Mouse (Mus musculus): ENCODE results near the gene Abcc2. TPM values are rescaled to one million over a fixed set of nuclear protein-coding genes. Genes with fewer than 3 reads are reported as not detected.

Gene Abcc2
- polyA plus RNA-seq, 2 experiments: 9.5 to 12.9 TPM

GRCm38 (mm10) chr19:43760504-43760903 is 21.5 kb upstream of the Abcc2 start:
- Histone ChIP-seq H3K9me3 (ENCODE audit: control insufficient read depth, low read length) (no peaks in the 10 kb centered on the region), H3K27ac (no peak overlapping the region), H3K4me1 (replicated peaks; ENCODE audit: control insufficient read depth in 2 of 2, insufficient read depth in 2 of 2, low read length in 1 of 2) (no peaks in the 10 kb centered on the region), H3K27me3 (ENCODE audit: control insufficient read depth, insufficient read depth, low read length) (no peaks in the 10 kb centered on the region), H3K4me3 (ENCODE audit: insufficient read depth in 1 of 2, low read depth in 2 of 2, low read length in 2 of 2) (no peak overlapping the region), H3K36me3 (replicated peaks; ENCODE audit: control insufficient read depth, insufficient read depth, low read depth) (no peaks in the 10 kb centered on the region), H3K4me2 (ENCODE audit: low read depth) (no peak overlapping the region), H3K9ac (replicated peaks) (no peak overlapping the region)
- no peak for TF ChIP-seq EP300 (IDR thresholded peaks at IDR 0.05; ENCODE audit: low read depth)
- peak; percentile 75 for TF ChIP-seq CTCF (IDR thresholded peaks at IDR 0.05; ENCODE audit: low read depth)
- ATAC-seq (ENCODE audit: insufficient read depth) (no peak), DNase-seq (ENCODE audit: low read depth in 3 of 3, low spot score in 3 of 3) (peak; percentile 51 to 59 (median 57))
- WGBS (ENCODE audit: insufficient replicate concordance): 17% methylated on average over 6 of the region's 6 CpGs

GRCm38 (mm10) chr19:43761543-43762256 is 20.3 kb upstream of the Abcc2 start:
- Histone ChIP-seq H3K4me3 (ENCODE audit: insufficient read depth in 1 of 2, low read depth in 2 of 2, low read length in 2 of 2) (no peak overlapping the region), H3K4me2 (ENCODE audit: low read depth) (no peak overlapping the region), H3K9ac (replicated peaks) (no peak overlapping the region), H3K27ac (no peak overlapping the region), H3K36me3 (replicated peaks; ENCODE audit: control insufficient read depth, insufficient read depth, low read depth) (no peaks in the 10 kb centered on the region), H3K4me1 (replicated peaks; ENCODE audit: control insufficient read depth in 2 of 2, insufficient read depth in 2 of 2, low read length in 1 of 2) (no peaks in the 10 kb centered on the region), H3K27me3 (ENCODE audit: control insufficient read depth, insufficient read depth, low read length) (no peaks in the 10 kb centered on the region), H3K9me3 (ENCODE audit: control insufficient read depth, low read length) (no peaks in the 10 kb centered on the region)
- TF ChIP-seq CTCF (IDR thresholded peaks at IDR 0.05; ENCODE audit: low read depth) (no peak), EP300 (IDR thresholded peaks at IDR 0.05; ENCODE audit: low read depth) (no peak)
- ATAC-seq (ENCODE audit: insufficient read depth): no peak
- no peak for DNase-seq (ENCODE audit: low read depth in 3 of 3, low spot score in 3 of 3)

- Histone ChIP-seq H3K9me3 (ENCODE audit: control insufficient read depth, low read length) (no peaks in the 10 kb centered on the region), H3K36me3 (replicated peaks; ENCODE audit: control insufficient read depth, insufficient read depth, low read depth) (no peaks in the 10 kb centered on the region), H3K27ac (no peak overlapping the region), H3K4me2 (ENCODE audit: low read depth) (no peak overlapping the region), H3K27me3 (ENCODE audit: control insufficient read depth, insufficient read depth, low read length) (no peaks in the 10 kb centered on the region), H3K4me3 (ENCODE audit: insufficient read depth in 1 of 2, low read depth in 2 of 2, low read length in 2 of 2) (no peak overlapping the region), H3K4me1 (replicated peaks; ENCODE audit: control insufficient read depth in 2 of 2, insufficient read depth in 2 of 2, low read length in 1 of 2) (no peaks in the 10 kb centered on the region), H3K9ac (replicated peaks) (no peak overlapping the region)
- WGBS (ENCODE audit: insufficient replicate concordance): 62% methylated on average over 2 of the region's 2 CpGs
- no peak for TF ChIP-seq CTCF (IDR thresholded peaks at IDR 0.05; ENCODE audit: low read depth)
- no peak for TF ChIP-seq EP300 (IDR thresholded peaks at IDR 0.05; ENCODE audit: low read depth)
- no peak for ATAC-seq (ENCODE audit: insufficient read depth)
- DNase-seq (ENCODE audit: low read depth in 3 of 3, low spot score in 3 of 3): no peak
Measured at GRCm38 (mm10) chr19:43762410-43762809, 19.6 kb upstream of the Abcc2 start.

- no peaks in the 10 kb centered on the region for H3K36me3 ChIP-seq (replicated peaks; ENCODE audit: control insufficient read depth, insufficient read depth, low read depth)
- no peak for TF ChIP-seq CTCF (IDR thresholded peaks at IDR 0.05; ENCODE audit: low read depth)
- TF ChIP-seq EP300 (IDR thresholded peaks at IDR 0.05; ENCODE audit: low read depth): no peak
- H3K9ac ChIP-seq (replicated peaks): no peak overlapping the region
- no peak overlapping the region for H3K27ac ChIP-seq
- H3K4me1 ChIP-seq (replicated peaks; ENCODE audit: control insufficient read depth in 2 of 2, insufficient read depth in 2 of 2, low read length in 1 of 2): no peaks in the 10 kb centered on the region; a peak in 1 of 4 replicates
- H3K9me3 ChIP-seq (ENCODE audit: control insufficient read depth, low read length): no peaks in the 10 kb centered on the region
- no peaks in the 10 kb centered on the region for H3K27me3 ChIP-seq (ENCODE audit: control insufficient read depth, insufficient read depth, low read length)
- no peak overlapping the region for H3K4me2 ChIP-seq (ENCODE audit: low read depth)
- 65% methylated on average over 5 of the region's 5 CpGs for WGBS (ENCODE audit: insufficient replicate concordance)
- no peak for ATAC-seq (ENCODE audit: insufficient read depth)
- H3K4me3 ChIP-seq (ENCODE audit: insufficient read depth in 1 of 2, low read depth in 2 of 2, low read length in 2 of 2): no peak overlapping the region
- no peak for DNase-seq (ENCODE audit: low read depth in 3 of 3, low spot score in 3 of 3)
Measured at GRCm38 (mm10) chr19:43766451-43766850, 15.5 kb upstream of the Abcc2 start.

- no peaks in the 10 kb centered on the region for H3K27me3 ChIP-seq (ENCODE audit: control insufficient read depth, insufficient read depth, low read length)
- H3K4me2 ChIP-seq (ENCODE audit: low read depth): no peak overlapping the region
- no peak for TF ChIP-seq EP300 (IDR thresholded peaks at IDR 0.05; ENCODE audit: low read depth)
- TF ChIP-seq CTCF (IDR thresholded peaks at IDR 0.05; ENCODE audit: low read depth): no peak
- H3K36me3 ChIP-seq (replicated peaks; ENCODE audit: control insufficient read depth, insufficient read depth, low read depth): no peaks in the 10 kb centered on the region
- H3K4me1 ChIP-seq (replicated peaks; ENCODE audit: control insufficient read depth in 2 of 2, insufficient read depth in 2 of 2, low read length in 1 of 2): no peaks in the 10 kb centered on the region; a peak in 1 of 4 replicates
- H3K4me3 ChIP-seq (ENCODE audit: insufficient read depth in 1 of 2, low read depth in 2 of 2, low read length in 2 of 2): no peak overlapping the region
- no peak overlapping the region for H3K9ac ChIP-seq (replicated peaks)
- no peak for DNase-seq (ENCODE audit: low read depth in 3 of 3, low spot score in 3 of 3)
- WGBS (ENCODE audit: insufficient replicate concordance): 61% methylated on average over 9 of the region's 9 CpGs
- H3K27ac ChIP-seq: no peak overlapping the region
- H3K9me3 ChIP-seq (ENCODE audit: control insufficient read depth, low read length): no peaks in the 10 kb centered on the region
- ATAC-seq (ENCODE audit: insufficient read depth): no peak
Measured at GRCm38 (mm10) chr19:43767549-43768322, 14.3 kb upstream of the Abcc2 start.

All from liver, embryonic 14.5 days (tissue).